Mouse (Mus musculus): ENCODE data around the gene Myzap.

DNA sequence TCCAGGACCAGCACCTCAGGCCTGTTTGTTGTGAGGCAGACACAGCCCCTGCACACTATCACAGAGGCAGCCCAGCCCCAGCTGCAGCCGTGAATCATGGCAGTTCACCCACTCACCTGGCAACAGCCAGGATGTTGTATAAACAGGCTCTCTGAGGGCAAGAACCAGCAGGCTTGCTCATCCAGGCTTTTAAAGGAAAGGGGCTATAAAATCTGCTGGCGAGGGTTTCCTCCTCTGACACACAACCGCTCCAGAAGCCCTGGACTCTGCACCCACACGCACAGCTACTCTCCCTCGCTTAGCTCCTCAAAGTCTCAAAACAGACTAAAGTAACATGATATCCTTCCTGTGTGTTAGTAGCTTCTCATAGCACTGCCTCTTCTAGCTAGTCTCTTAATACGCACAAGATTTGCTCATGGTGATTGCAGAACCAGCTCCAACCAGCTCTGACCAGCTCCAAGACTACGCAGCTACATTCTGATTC, 21.0 kb downstream of the Myzap start:
- no peak for TF ChIP-seq CTCF (conservative IDR thresholded peaks at IDR 0.05; ENCODE audit: low read length)
- no peak for TF ChIP-seq NANOG (IDR thresholded peaks at IDR 0.05; ENCODE audit: borderline replicate concordance, low read length)
- TF ChIP-seq POU5F1 (IDR thresholded peaks at IDR 0.05; ENCODE audit: borderline replicate concordance, low read length) = no peak

Data from E14TG2a.4 (cell line).